Mouse (Mus musculus) c-Kit-positive CD71-negative TER-119-negative erythroid progenitor cells, embryonic 14.5 days (primary cell): ENCODE data around the gene Isg15.

Experiments
- DNase-seq: peaks from one replicate; pipeline ENCODE4 v3.0.0-alpha.2; 2013; ENCODE audit warnings: low read depth

Isg15 gene

GRCm38 (mm10) chr4:156200623-156201475 lies at the start of gene Isg15:
TSS of gene Isg15 (minus strand) at chr4:156200818.
- no peak for DNase-seq

- no peak for DNase-seq
These were observed 48.9 kb upstream of the Isg15 start for GRCm38 (mm10) chr4:156249567-156249966.

- no peak for DNase-seq
These were observed 36.2 kb upstream of the Isg15 start for GRCm38 (mm10) chr4:156236651-156237447.

- peak; percentile 86 for DNase-seq
These were observed 35.4 kb upstream of the Isg15 start, which contains the start of gene Noc2l for GRCm38 (mm10) chr4:156235808-156236533. TSS of gene Noc2l (plus strand) at chr4:156236010.

GRCm38 (mm10) chr4:156235360-156235770 lies 34.7 kb upstream of the Isg15 start:
- DNase-seq, result no peak

- no peak for DNase-seq
These were observed 34.1 kb upstream of the Isg15 start, which contains the start of gene Plekhn1 for GRCm38 (mm10) chr4:156234701-156235213. TSS of gene Plekhn1 (minus strand) at chr4:156234857.

- no peak for DNase-seq
These were observed 33.4 kb upstream of the Isg15 start for GRCm38 (mm10) chr4:156234021-156234501.

- DNase-seq, result no peak
These were observed 27.9 kb upstream of the Isg15 start for GRCm38 (mm10) chr4:156228393-156229024.

- no peak for DNase-seq
These were observed 27.3 kb upstream of the Isg15 start for GRCm38 (mm10) chr4:156227752-156228392.

GRCm38 (mm10) chr4:156224276-156224675 lies 23.7 kb upstream of the Isg15 start:
- DNase-seq, result no peak

- DNase-seq, result no peak
These were observed 19.3 kb upstream of the Isg15 start for GRCm38 (mm10) chr4:156219936-156220335.

GRCm38 (mm10) chr4:156217838-156218237 lies 17.2 kb upstream of the Isg15 start:
- no peak for DNase-seq

GRCm38 (mm10) chr4:156217022-156217669 lies 16.5 kb upstream of the Isg15 start:
- no peak for DNase-seq

- DNase-seq, result no peak
These were observed 15.6 kb upstream of the Isg15 start for GRCm38 (mm10) chr4:156216196-156216595.

GRCm38 (mm10) chr4:156215649-156216048 lies 15.0 kb upstream of the Isg15 start, which contains the start of gene Perm1:
TSS of gene Perm1 (plus strand) at chr4:156215868.
- DNase-seq, result no peak

GRCm38 (mm10) chr4:156213134-156213533 lies 12.5 kb upstream of the Isg15 start:
- DNase-seq, result no peak

- no peak for DNase-seq
These were observed 9.5 kb upstream of the Isg15 start for GRCm38 (mm10) chr4:156209963-156210635.

GRCm38 (mm10) chr4:156208872-156209271 lies 8.3 kb upstream of the Isg15 start:
- no peak for DNase-seq

- no peak for DNase-seq
These were observed 3.0 kb upstream of the Isg15 start for GRCm38 (mm10) chr4:156203413-156204131.
